Mouse (Mus musculus): ENCODE results near the gene Klk8. TPM values are rescaled to one million over a fixed set of nuclear protein-coding genes. Genes with fewer than 3 reads are reported as not detected.

The Klk8 gene
- 60.6 and 64.4 TPM in 2 replicates for polyA plus RNA-seq (2015; fragmentation: Nextera tagmentation; extraction: Ambion mirVana)

- Histone ChIP-seq H3K27ac (no peak within 1 kb of the TSS), H3K9ac (0 out of 2 replicates have a peak within 1 kb of the TSS, but pooled peaks have one; percentile 20), H3K36me3 (no peaks in the 10 kb centered on the region), H3K27me3 (peaks cover 17% of the 10 kb centered on the region), H3K9me3 (no peaks in the 10 kb centered on the region), H3K4me3 (peak within 1 kb of the TSS; percentile 52), H3K4me1 (peaks cover 21% of the 10 kb centered on the region), H3K4me2 (peak within 1 kb of the TSS; percentile 81)
- no peak for ATAC-seq (ENCODE audit: insufficient number of reproducible peaks, low FRiP score, low TSS enrichment, low read depth)
- 0% methylated on average over 28 of the region's 28 CpGs for WGBS
Measured at GRCm38 (mm10) chr7:43797333-43797769, at the start of gene Klk8. Gene Klk8 (plus strand): TSS chr7:43797577.

- Histone ChIP-seq H3K27me3 (no peaks in the 10 kb centered on the region), H3K4me3 (no peak overlapping the region), H3K27ac (no peak overlapping the region), H3K4me2 (no peak overlapping the region), H3K36me3 (no peaks in the 10 kb centered on the region), H3K4me1 (no peaks in the 10 kb centered on the region), H3K9ac (no peak overlapping the region), H3K9me3 (no peaks in the 10 kb centered on the region)
- 74% methylated on average over 1 of the region's 1 CpGs for WGBS
- ATAC-seq (ENCODE audit: insufficient number of reproducible peaks, low FRiP score, low TSS enrichment, low read depth), result no peak
Measured at GRCm38 (mm10) chr7:43747788-43748187, 49.6 kb upstream of the Klk8 start.

- no peak overlapping the region for H3K4me3 ChIP-seq
- ATAC-seq (ENCODE audit: insufficient number of reproducible peaks, low FRiP score, low TSS enrichment, low read depth), result no peak
- no peak overlapping the region for H3K9ac ChIP-seq
- no peaks in the 10 kb centered on the region for H3K4me1 ChIP-seq
- no peak overlapping the region for H3K4me2 ChIP-seq
- H3K27me3 ChIP-seq, result no peaks in the 10 kb centered on the region
- H3K9me3 ChIP-seq, result no peaks in the 10 kb centered on the region
- H3K27ac ChIP-seq, result no peak overlapping the region
- H3K36me3 ChIP-seq, result no peaks in the 10 kb centered on the region
- WGBS, result 63% methylated on average over 2 of the region's 2 CpGs
Measured at GRCm38 (mm10) chr7:43752806-43753205, 44.6 kb upstream of the Klk8 start.

- Histone ChIP-seq H3K36me3 (no peaks in the 10 kb centered on the region), H3K9ac (no peak overlapping the region), H3K4me2 (no peak overlapping the region), H3K4me1 (no peaks in the 10 kb centered on the region), H3K4me3 (no peak overlapping the region), H3K27ac (no peak overlapping the region), H3K9me3 (no peaks in the 10 kb centered on the region), H3K27me3 (no peaks in the 10 kb centered on the region)
- WGBS, result 54% methylated on average over 8 of the region's 8 CpGs
- ATAC-seq (ENCODE audit: insufficient number of reproducible peaks, low FRiP score, low TSS enrichment, low read depth), result no peak
Measured at GRCm38 (mm10) chr7:43766484-43766883, 30.9 kb upstream of the Klk8 start.

GRCm38 (mm10) chr7:43768597-43768996 lies 28.8 kb upstream of the Klk8 start, which contains the start of gene Klk12:
Gene Klk12 (plus strand): TSS chr7:43768897.
- Histone ChIP-seq H3K9me3 (no peaks in the 10 kb centered on the region), H3K27ac (no peak within 1 kb of the TSS), H3K36me3 (no peaks in the 10 kb centered on the region), H3K4me3 (no peak within 1 kb of the TSS), H3K27me3 (no peaks in the 10 kb centered on the region), H3K4me1 (no peaks in the 10 kb centered on the region), H3K4me2 (no peak within 1 kb of the TSS), H3K9ac (no peak within 1 kb of the TSS)
- 80% methylated on average over 4 of the region's 4 CpGs for WGBS
- no peak for ATAC-seq (ENCODE audit: insufficient number of reproducible peaks, low FRiP score, low TSS enrichment, low read depth)

- Histone ChIP-seq H3K36me3 (no peaks in the 10 kb centered on the region), H3K27me3 (no peaks in the 10 kb centered on the region), H3K9me3 (no peaks in the 10 kb centered on the region), H3K9ac (no peak overlapping the region), H3K27ac (no peak overlapping the region), H3K4me2 (no peak overlapping the region), H3K4me3 (no peak overlapping the region), H3K4me1 (0 out of 2 replicates have a peak, but pooled peaks cover 2% of the 10 kb centered on the region)
- WGBS, result 89% methylated on average over 8 of the region's 8 CpGs
- ATAC-seq (ENCODE audit: insufficient number of reproducible peaks, low FRiP score, low TSS enrichment, low read depth), result no peak
Measured at GRCm38 (mm10) chr7:43769636-43770035, 27.7 kb upstream of the Klk8 start.

GRCm38 (mm10) chr7:43770701-43771100 lies 26.7 kb upstream of the Klk8 start:
- 91% methylated on average over 10 of the region's 10 CpGs for WGBS
- H3K36me3 ChIP-seq, result no peaks in the 10 kb centered on the region
- H3K4me1 ChIP-seq, result 0 out of 2 replicates have a peak, but pooled peaks cover 5% of the 10 kb centered on the region
- no peak overlapping the region for H3K9ac ChIP-seq
- no peak overlapping the region for H3K4me2 ChIP-seq
- ATAC-seq (ENCODE audit: insufficient number of reproducible peaks, low FRiP score, low TSS enrichment, low read depth), result no peak
- no peak overlapping the region for H3K27ac ChIP-seq
- no peak overlapping the region for H3K4me3 ChIP-seq
- H3K9me3 ChIP-seq, result no peaks in the 10 kb centered on the region
- no peaks in the 10 kb centered on the region for H3K27me3 ChIP-seq

- H3K4me3 ChIP-seq, result no peak overlapping the region
- H3K9me3 ChIP-seq, result no peaks in the 10 kb centered on the region
- no peak for ATAC-seq (ENCODE audit: insufficient number of reproducible peaks, low FRiP score, low TSS enrichment, low read depth)
- no peak overlapping the region for H3K9ac ChIP-seq
- WGBS, result 91% methylated on average over 6 of the region's 6 CpGs
- no peaks in the 10 kb centered on the region for H3K36me3 ChIP-seq
- H3K4me2 ChIP-seq, result no peak overlapping the region
- no peaks in the 10 kb centered on the region for H3K27me3 ChIP-seq
- H3K27ac ChIP-seq, result no peak overlapping the region
- 0 out of 2 replicates have a peak, but pooled peaks cover 5% of the 10 kb centered on the region for H3K4me1 ChIP-seq
Measured at GRCm38 (mm10) chr7:43771916-43772315, 25.5 kb upstream of the Klk8 start.

- no peak overlapping the region for H3K27ac ChIP-seq
- H3K9ac ChIP-seq, result no peak overlapping the region
- H3K4me3 ChIP-seq, result no peak overlapping the region
- no peaks in the 10 kb centered on the region for H3K36me3 ChIP-seq
- H3K4me2 ChIP-seq, result no peak overlapping the region
- no peak for ATAC-seq (ENCODE audit: insufficient number of reproducible peaks, low FRiP score, low TSS enrichment, low read depth)
- H3K27me3 ChIP-seq, result no peaks in the 10 kb centered on the region
- 0 out of 2 replicates have a peak, but pooled peaks cover 5% of the 10 kb centered on the region for H3K4me1 ChIP-seq
- H3K9me3 ChIP-seq, result no peaks in the 10 kb centered on the region
- WGBS, result 80% methylated on average over 3 of the region's 3 CpGs
Measured at GRCm38 (mm10) chr7:43772901-43773300, 24.5 kb upstream of the Klk8 start.

GRCm38 (mm10) chr7:43774364-43774763 lies 23.0 kb upstream of the Klk8 start, which contains the start of gene Klk11:
Gene Klk11 (plus strand): TSS chr7:43774604.
- no peak within 1 kb of the TSS for H3K4me3 ChIP-seq
- peak within 1 kb of the TSS; percentile 61 for H3K27ac ChIP-seq
- 0 out of 2 replicates have a peak, but pooled peaks cover 5% of the 10 kb centered on the region for H3K4me1 ChIP-seq
- H3K9me3 ChIP-seq, result no peaks in the 10 kb centered on the region
- H3K27me3 ChIP-seq, result no peaks in the 10 kb centered on the region
- no peak within 1 kb of the TSS for H3K4me2 ChIP-seq
- ATAC-seq (ENCODE audit: insufficient number of reproducible peaks, low FRiP score, low TSS enrichment, low read depth), result no peak
- H3K36me3 ChIP-seq, result no peaks in the 10 kb centered on the region
- WGBS, result 83% methylated on average over 5 of the region's 5 CpGs
- H3K9ac ChIP-seq, result no peak within 1 kb of the TSS

- Histone ChIP-seq H3K27ac (peak overlapping the region; percentile 61), H3K27me3 (no peaks in the 10 kb centered on the region), H3K9me3 (no peaks in the 10 kb centered on the region), H3K9ac (no peak overlapping the region), H3K4me1 (0 out of 2 replicates have a peak, but pooled peaks cover 5% of the 10 kb centered on the region), H3K4me2 (no peak overlapping the region), H3K4me3 (no peak overlapping the region), H3K36me3 (no peaks in the 10 kb centered on the region)
- no peak for ATAC-seq (ENCODE audit: insufficient number of reproducible peaks, low FRiP score, low TSS enrichment, low read depth)
- 49% methylated on average over 6 of the region's 6 CpGs for WGBS
Measured at GRCm38 (mm10) chr7:43774802-43775201, 22.6 kb upstream of the Klk8 start.

- 46% methylated on average over 7 of the region's 7 CpGs for WGBS
- Histone ChIP-seq H3K36me3 (no peaks in the 10 kb centered on the region), H3K27me3 (no peaks in the 10 kb centered on the region), H3K4me2 (no peak overlapping the region), H3K4me3 (no peak overlapping the region), H3K9me3 (no peaks in the 10 kb centered on the region), H3K27ac (peak overlapping the region; percentile 61; the same call in 1 of the 2 replicates), H3K9ac (no peak overlapping the region), H3K4me1 (0 out of 2 replicates have a peak, but pooled peaks cover 5% of the 10 kb centered on the region)
- no peak; the same call in 1 of the 2 replicates for ATAC-seq (ENCODE audit: insufficient number of reproducible peaks, low FRiP score, low TSS enrichment, low read depth)
Measured at GRCm38 (mm10) chr7:43775311-43776057, 21.9 kb upstream of the Klk8 start.

All from limb, embryonic 15.5 days (tissue).